10 mouse cellular contexts compared by ENCODE assay signal in genomic region chr11:51940511-51940955, GRCm38 (mm10). TPM values are rescaled to one million over a fixed set of nuclear protein-coding genes. Genes with fewer than 3 reads are reported as not detected.
DNase-seq lines count a peak whose midpoint lies in the region; ATAC-seq lines count a peak whose summit lies in the region.
"Had no signal": no experiment of that assay in that cellular context is flagged by ENCODE, and none has a peak within 500 bp of the region (broad histone marks: within the 10 kb centered on the region; RNA-seq: fewer than 3 reads in every experiment).

No protein-coding gene starts in this region.

- no peak overlapping the region for H3K27ac ChIP-seq in forebrain, embryonic 16.5 days (ENCODE audit: low read length)
- H3K27ac ChIP-seq: stomach, embryonic 15.5 days had no signal

- peak; percentile 50 for DNase-seq in adrenal gland, adult 2 months
- DNase-seq in adrenal gland, adult 18-20 months (ENCODE audit: low spot score in 2 of 2) = no peak
- peak; percentile 17 to 38 for DNase-seq in layer of hippocampus, adult 18-20 months (ENCODE audit: low spot score in 2 of 2)
- no peak for DNase-seq in layer of hippocampus, adult 9-10 months (ENCODE audit: low spot score)
- peak; percentile 20 for DNase-seq in gastrocnemius, postnatal 10 days
- DNase-seq in lung, postnatal 14 days = peak; percentile 65
- DNase-seq in natural killer cell, adult 2 months (ENCODE audit: low spot score in 2 of 2) = no peak

- no peaks in the 10 kb centered on the region for H3K9me3 ChIP-seq in forebrain, embryonic 16.5 days (ENCODE audit: control insufficient read depth, low read length)
- H3K9me3 ChIP-seq: stomach, embryonic 15.5 days had no signal

- no peaks in the 10 kb centered on the region for H3K36me3 ChIP-seq in forebrain, embryonic 16.5 days (ENCODE audit: control insufficient read depth, insufficient read depth)
- H3K36me3 ChIP-seq: stomach, embryonic 15.5 days had no signal

- H3K4me2 ChIP-seq in forebrain, embryonic 16.5 days (ENCODE audit: low read length) = no peak overlapping the region
- H3K4me2 ChIP-seq: stomach, embryonic 15.5 days had no signal

- H3K27me3 ChIP-seq in forebrain, embryonic 16.5 days (replicated peaks; ENCODE audit: control insufficient read depth, insufficient read depth, low read length) = no peaks in the 10 kb centered on the region
- H3K27me3 ChIP-seq: stomach, embryonic 15.5 days had no signal

- H3K4me1 ChIP-seq in forebrain, embryonic 16.5 days (replicated peaks; ENCODE audit: control insufficient read depth, insufficient read depth, low read length) = peaks cover 12% of the 10 kb centered on the region

- no peak overlapping the region for H3K9ac ChIP-seq in forebrain, embryonic 16.5 days (replicated peaks; ENCODE audit: low read depth, low read length)
- H3K9ac ChIP-seq: stomach, embryonic 15.5 days had no signal

- 72% methylated on average over 13 of the region's 13 CpGs for WGBS in forebrain, embryonic 16.5 days

- no peak for ATAC-seq in forebrain, embryonic 16.5 days
- ATAC-seq: intestine, embryonic 16.5 days had no signal

- no peak overlapping the region for H3K4me3 ChIP-seq in forebrain, embryonic 16.5 days (replicated peaks; ENCODE audit: low read length)
- H3K4me3 ChIP-seq: stomach, embryonic 15.5 days had no signal

RNA-seq across cellular contexts. Expression of gene Cdkn2aipnl, which starts 26.9 kb away (rescaled TPM):
- total RNA-seq in adrenal gland, adult 2 months (2021) = 10 to 100 TPM; 15.2 to 22.2 TPM
- polyA plus RNA-seq in adrenal gland, adult 2 months (2012; rRNA removed) = 8.5 and 9.9 TPM in 2 replicates
- 10 to 100 TPM; 15.1 to 20.1 TPM for total RNA-seq in adrenal gland, adult 18-20 months (2021)
- 10 to 100 TPM; 40.6 to 44.1 TPM for total RNA-seq in layer of hippocampus, adult 18-20 months (2021)
- 10 to 100 TPM; 15.7 to 18.4 TPM for total RNA-seq in gastrocnemius, postnatal 10 days (2021)
- 119 TPM in 2 replicates for polyA plus RNA-seq in forebrain, embryonic 16.5 days (2015; fragmentation: Nextera tagmentation; extraction: Ambion mirVana)

Comparison
In these comparisons a context has a peak if more than half of its experiments do, and no peak if none do; other contexts are left out.
1. DNase-seq: peak in adrenal gland, adult 2 months (single experiment), layer of hippocampus, adult 18-20 months (2 of 2), gastrocnemius, postnatal 10 days (single experiment) and lung, postnatal 14 days (single experiment); none in adrenal gland, adult 18-20 months (0 of 2), layer of hippocampus, adult 9-10 months (single experiment) and natural killer cell, adult 2 months (0 of 2).